Mouse (Mus musculus): Measurements from ENCODE around the gene Otogl. TPM values are rescaled to one million over a fixed set of nuclear protein-coding genes. Genes with fewer than 3 reads are reported as not detected.

The Otogl gene
- polyA plus RNA-seq, 1 experiment = 0.02 TPM

DNA sequence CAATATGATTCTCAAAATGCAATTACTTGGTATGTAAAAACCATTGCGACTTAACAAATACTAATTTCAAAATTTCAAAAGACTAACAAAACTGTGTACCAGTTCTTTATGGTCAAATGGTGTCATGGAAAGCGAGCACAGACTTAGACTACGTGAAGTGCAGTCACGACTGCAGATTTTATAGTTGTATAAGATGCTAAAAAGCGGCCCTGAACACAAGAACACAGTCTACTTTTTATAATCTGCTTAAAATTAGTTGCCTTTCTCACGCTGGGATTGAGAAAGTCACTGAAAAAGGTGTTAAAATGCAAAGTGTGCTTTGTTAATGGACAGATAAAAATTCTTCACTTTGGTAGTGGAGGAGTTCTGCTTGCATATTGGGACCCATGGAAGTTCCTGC lies 174.2 kb downstream of the Otogl start:
- TF ChIP-seq POLR2A (IDR thresholded peaks at IDR 0.05; ENCODE audit: low read depth, low read length) (no peak), CTCF (conservative IDR thresholded peaks at IDR 0.05; ENCODE audit: insufficient read depth, insufficient read length, low read depth, low read length) (no peak)
- Histone ChIP-seq H3K4me1 (ENCODE audit: control insufficient read depth, insufficient read depth, low read length) (no peaks in the 10 kb centered on the region), H3K4me3 (ENCODE audit: insufficient read depth, low read depth, low read length) (no peak overlapping the region), H3K27me3 (replicated peaks; ENCODE audit: control insufficient read depth, insufficient read depth, low read length) (no peaks in the 10 kb centered on the region), H3K36me3 (ENCODE audit: control insufficient read depth, insufficient read depth, low read length) (no peaks in the 10 kb centered on the region), H3K27ac (ENCODE audit: insufficient read depth, low read depth, low read length) (no peak overlapping the region)
- no peak for DNase-seq
- 83% methylated on average over 6 of the region's 6 CpGs for WGBS

DNA sequence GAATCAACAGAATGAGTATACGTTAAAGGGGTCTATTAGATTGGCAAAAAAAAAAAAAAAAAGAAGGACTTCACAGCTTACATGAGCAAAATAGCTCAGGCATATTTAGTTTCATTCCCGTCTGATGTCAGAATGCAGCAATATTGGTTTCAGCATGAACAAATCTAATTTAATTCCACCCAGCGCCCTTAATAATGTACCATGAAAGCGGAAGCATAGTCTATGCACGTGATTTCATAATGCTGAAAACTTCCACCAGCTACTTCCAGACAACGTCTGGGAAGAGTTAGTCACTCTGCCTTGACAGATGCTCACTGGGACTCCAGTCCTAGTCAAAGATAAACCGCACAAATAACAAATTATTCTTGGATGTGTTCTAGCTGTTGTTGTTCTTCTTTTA lies 176.5 kb downstream of the Otogl start:
- H3K4me3 ChIP-seq (ENCODE audit: insufficient read depth, low read depth, low read length) = no peak overlapping the region
- WGBS = 78% methylated on average over 7 of the region's 7 CpGs
- no peaks in the 10 kb centered on the region for H3K27me3 ChIP-seq (replicated peaks; ENCODE audit: control insufficient read depth, insufficient read depth, low read length)
- no peaks in the 10 kb centered on the region for H3K36me3 ChIP-seq (ENCODE audit: control insufficient read depth, insufficient read depth, low read length)
- no peak for TF ChIP-seq CTCF (conservative IDR thresholded peaks at IDR 0.05; ENCODE audit: insufficient read depth, insufficient read length, low read depth, low read length)
- no peak for TF ChIP-seq POLR2A (IDR thresholded peaks at IDR 0.05; ENCODE audit: low read depth, low read length)
- no peak for DNase-seq
- no peaks in the 10 kb centered on the region for H3K4me1 ChIP-seq (ENCODE audit: control insufficient read depth, insufficient read depth, low read length)
- no peak overlapping the region for H3K27ac ChIP-seq (ENCODE audit: insufficient read depth, low read depth, low read length)

DNA sequence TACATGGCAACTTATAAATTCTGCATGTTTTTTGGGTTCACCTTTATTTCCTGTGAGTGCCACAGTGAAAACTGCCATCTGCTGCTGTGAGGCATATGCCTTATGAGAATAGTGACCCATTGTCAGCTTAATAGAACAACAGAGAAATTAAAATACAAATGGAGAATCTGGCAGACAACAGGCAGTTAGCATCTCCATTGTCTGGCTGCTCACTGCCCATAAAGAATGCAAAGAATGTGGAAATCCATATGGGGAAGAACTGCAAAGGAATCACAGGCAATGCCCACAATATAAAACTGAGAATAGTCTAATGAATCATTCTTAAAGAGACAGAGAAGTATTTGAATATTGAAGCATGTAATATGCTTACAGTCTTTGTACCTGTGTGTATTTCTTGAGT lies 177.6 kb downstream of the Otogl start:
- no peaks in the 10 kb centered on the region for H3K36me3 ChIP-seq (ENCODE audit: control insufficient read depth, insufficient read depth, low read length)
- no peak for TF ChIP-seq POLR2A (IDR thresholded peaks at IDR 0.05; ENCODE audit: low read depth, low read length)
- TF ChIP-seq CTCF (conservative IDR thresholded peaks at IDR 0.05; ENCODE audit: insufficient read depth, insufficient read length, low read depth, low read length) = no peak
- H3K27me3 ChIP-seq (replicated peaks; ENCODE audit: control insufficient read depth, insufficient read depth, low read length) = no peaks in the 10 kb centered on the region
- no peak overlapping the region for H3K4me3 ChIP-seq (ENCODE audit: insufficient read depth, low read depth, low read length)
- H3K27ac ChIP-seq (ENCODE audit: insufficient read depth, low read depth, low read length) = no peak overlapping the region
- no peak for DNase-seq
- no peaks in the 10 kb centered on the region for H3K4me1 ChIP-seq (ENCODE audit: control insufficient read depth, insufficient read depth, low read length)

DNA sequence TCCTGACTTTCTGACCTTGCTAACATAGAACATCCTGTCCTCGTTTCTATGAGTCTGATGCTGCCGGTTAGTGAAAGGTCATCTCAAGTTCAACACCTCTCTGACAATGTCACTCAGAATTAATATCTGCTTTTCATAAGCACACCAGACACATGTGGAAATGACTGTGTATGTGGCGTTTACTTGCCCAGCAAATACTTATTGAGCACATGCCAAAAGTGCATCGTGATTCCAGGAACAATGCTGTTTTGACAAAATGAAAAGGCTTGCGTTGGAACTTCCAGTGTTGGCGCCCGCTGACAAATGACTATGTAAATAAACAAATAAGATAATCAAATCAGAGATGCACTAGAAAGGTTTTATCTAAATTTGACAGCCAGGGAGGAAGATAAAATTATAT lies 186.3 kb downstream of the Otogl start:
- H3K27ac ChIP-seq (ENCODE audit: insufficient read depth, low read depth, low read length) = no peak overlapping the region
- DNase-seq = no peak
- WGBS = 61% methylated on average over 7 of the region's 7 CpGs
- no peaks in the 10 kb centered on the region for H3K27me3 ChIP-seq (replicated peaks; ENCODE audit: control insufficient read depth, insufficient read depth, low read length)
- TF ChIP-seq POLR2A (IDR thresholded peaks at IDR 0.05; ENCODE audit: low read depth, low read length) (no peak), CTCF (conservative IDR thresholded peaks at IDR 0.05; ENCODE audit: insufficient read depth, insufficient read length, low read depth, low read length) (no peak)
- H3K36me3 ChIP-seq (ENCODE audit: control insufficient read depth, insufficient read depth, low read length) = no peaks in the 10 kb centered on the region
- no peak overlapping the region for H3K4me3 ChIP-seq (ENCODE audit: insufficient read depth, low read depth, low read length)
- H3K4me1 ChIP-seq (ENCODE audit: control insufficient read depth, insufficient read depth, low read length) = no peaks in the 10 kb centered on the region

DNA sequence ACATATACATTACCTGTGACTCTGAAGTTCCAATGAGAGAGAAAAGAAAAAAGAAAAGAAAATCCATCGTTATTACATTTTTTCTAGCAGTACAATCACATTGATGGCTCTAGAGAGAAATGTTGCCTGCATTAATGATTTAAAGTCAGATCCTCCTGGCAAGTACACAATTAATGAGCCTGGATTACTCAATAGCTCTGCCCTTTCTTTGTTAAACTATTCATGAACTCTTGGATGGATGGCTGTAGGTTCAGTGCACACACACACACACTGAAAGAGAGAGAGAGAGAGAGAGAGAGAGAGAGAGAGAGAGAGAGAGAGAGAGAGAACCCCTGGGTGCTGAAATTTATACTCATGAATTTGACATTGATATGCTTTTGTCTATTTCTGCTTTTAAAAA lies 192.1 kb downstream of the Otogl start, which contains the start of gene Ptprq:
Ptprq (minus strand) TSS at position 246 of the 400 bp plus-strand sequence.
- peak; percentile 44 for DNase-seq
- 52% methylated on average over 1 of the region's 1 CpGs for WGBS
- H3K4me3 ChIP-seq (ENCODE audit: insufficient read depth, low read depth, low read length) = no peak within 1 kb of the TSS

More for the DNA sequence above, 192.1 kb downstream of the Otogl start, which contains the start of gene Ptprq:
- H3K36me3 ChIP-seq (ENCODE audit: control insufficient read depth, insufficient read depth, low read length) = no peaks in the 10 kb centered on the region
- no peaks in the 10 kb centered on the region for H3K4me1 ChIP-seq (ENCODE audit: control insufficient read depth, insufficient read depth, low read length)
- H3K27ac ChIP-seq (ENCODE audit: insufficient read depth, low read depth, low read length) = no peak within 1 kb of the TSS
- H3K27me3 ChIP-seq (replicated peaks; ENCODE audit: control insufficient read depth, insufficient read depth, low read length) = no peaks in the 10 kb centered on the region; the same call in 1 of the 2 replicates
- TF ChIP-seq CTCF (conservative IDR thresholded peaks at IDR 0.05; ENCODE audit: insufficient read depth, insufficient read length, low read depth, low read length) (no peak), POLR2A (IDR thresholded peaks at IDR 0.05; ENCODE audit: low read depth, low read length) (no peak)

Other genes starting within 250 kb of the Otogl start
- gene Ptprq, start 192.1 kb downstream of the Otogl start, polyA plus RNA-seq (2012; rRNA removed) = 0.01 and 0.02 TPM in 2 replicates

Data from kidney, adult 2 months (tissue).